Mouse (Mus musculus): ENCODE results near the gene Ldb3. TPM values are rescaled to one million over a fixed set of nuclear protein-coding genes. Genes with fewer than 3 reads are reported as not detected.

Gene Ldb3
- polyA plus RNA-seq, 1 experiment from 2014 or later: 0.22 TPM

- Histone ChIP-seq H3K27ac (no peak overlapping the region), H3K9ac (no peak overlapping the region), H3K4me1 (peaks cover 3% of the 10 kb centered on the region; the same call in 1 of the 2 replicates), H3K27me3 (no peaks in the 10 kb centered on the region; the same call in 1 of the 2 replicates), H3K36me3 (no peaks in the 10 kb centered on the region), H3K9me3 (replicated peaks) (no peaks in the 10 kb centered on the region), H3K4me3 (no peak overlapping the region), H3K4me2 (replicated peaks) (no peak overlapping the region)
- ATAC-seq (ENCODE audit: low FRiP score): no peak
- WGBS: 82% methylated on average over 4 of the region's 4 CpGs
These were observed 19.9 kb downstream of the Ldb3 start for GRCm38 (mm10) chr14:34568626-34569025.

GRCm38 (mm10) chr14:34567697-34568096 is 20.8 kb downstream of the Ldb3 start:
- peak overlapping the region; percentile 12; the same call in 1 of the 2 replicates for H3K27ac ChIP-seq
- H3K4me1 ChIP-seq: 0 out of 2 replicates have a peak, but pooled peaks cover 3% of the 10 kb centered on the region
- H3K9ac ChIP-seq: no peak overlapping the region
- no peaks in the 10 kb centered on the region for H3K36me3 ChIP-seq
- no peaks in the 10 kb centered on the region; the same call in 1 of the 2 replicates for H3K27me3 ChIP-seq
- no peak overlapping the region for H3K4me3 ChIP-seq
- no peak for ATAC-seq (ENCODE audit: low FRiP score)
- no peaks in the 10 kb centered on the region for H3K9me3 ChIP-seq (replicated peaks)
- 52% methylated on average over 5 of the region's 5 CpGs for WGBS
- no peak overlapping the region for H3K4me2 ChIP-seq (replicated peaks)

DNA sequence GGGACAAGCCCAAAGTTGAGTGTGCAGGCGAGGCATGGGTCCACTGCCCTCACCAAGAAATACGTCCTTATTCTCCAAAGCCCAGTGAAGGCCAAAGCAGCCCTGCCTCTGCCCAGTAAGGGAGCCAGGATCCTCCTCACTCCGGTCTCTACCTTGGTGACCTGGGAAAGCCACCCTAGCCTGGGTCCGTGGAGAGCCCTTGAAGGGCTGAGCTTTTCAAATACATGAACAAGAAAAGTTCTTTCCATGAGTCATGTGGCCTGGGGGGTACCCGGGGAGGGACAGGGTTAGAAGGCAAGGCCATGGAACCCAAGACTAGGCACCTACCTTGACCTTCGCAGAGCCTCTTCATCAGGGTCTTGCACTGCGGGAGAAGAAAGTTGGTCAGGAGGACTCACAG is 22.0 kb downstream of the Ldb3 start:
- ATAC-seq (ENCODE audit: low FRiP score): no peak
- H3K4me2 ChIP-seq (replicated peaks): no peak overlapping the region
- WGBS: 92% methylated on average over 7 of the region's 7 CpGs
- H3K27ac ChIP-seq: no peak overlapping the region
- H3K4me3 ChIP-seq: no peak overlapping the region
- H3K27me3 ChIP-seq: no peaks in the 10 kb centered on the region; the same call in 1 of the 2 replicates
- no peak overlapping the region for H3K9ac ChIP-seq
- H3K4me1 ChIP-seq: 0 out of 2 replicates have a peak, but pooled peaks cover 3% of the 10 kb centered on the region
- no peaks in the 10 kb centered on the region for H3K9me3 ChIP-seq (replicated peaks)
- no peaks in the 10 kb centered on the region for H3K36me3 ChIP-seq

DNA sequence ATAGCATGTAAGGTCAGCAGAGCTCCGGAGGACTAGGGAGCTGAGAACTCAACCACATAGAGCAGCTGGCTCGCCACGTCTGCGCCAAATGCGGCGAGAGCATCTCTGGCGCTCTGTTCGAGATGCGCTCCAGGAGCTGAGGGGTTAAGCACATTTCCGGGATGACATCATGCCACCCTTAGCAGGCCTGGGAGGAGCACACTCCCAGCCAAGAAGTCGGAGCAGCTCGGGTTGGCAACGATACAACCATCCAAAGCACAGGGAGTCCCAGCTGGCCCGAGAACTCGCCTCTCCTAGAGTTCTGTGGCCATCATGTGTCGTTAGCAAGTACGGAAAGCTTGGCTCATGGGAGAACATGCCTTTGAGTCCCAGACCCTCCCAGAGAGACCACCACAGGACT is 22.8 kb downstream of the Ldb3 start:
- Histone ChIP-seq H3K27me3 (no peaks in the 10 kb centered on the region; the same call in 1 of the 2 replicates), H3K36me3 (no peaks in the 10 kb centered on the region), H3K4me1 (0 out of 2 replicates have a peak, but pooled peaks cover 3% of the 10 kb centered on the region), H3K4me3 (no peak overlapping the region), H3K9me3 (replicated peaks) (no peaks in the 10 kb centered on the region), H3K27ac (no peak overlapping the region), H3K9ac (no peak overlapping the region), H3K4me2 (replicated peaks) (no peak overlapping the region)
- no peak for ATAC-seq (ENCODE audit: low FRiP score)
- WGBS: 75% methylated on average over 17 of the region's 17 CpGs

GRCm38 (mm10) chr14:34564646-34565045 is 23.8 kb downstream of the Ldb3 start:
- Histone ChIP-seq H3K9me3 (replicated peaks) (no peaks in the 10 kb centered on the region), H3K4me1 (0 out of 2 replicates have a peak, but pooled peaks cover 3% of the 10 kb centered on the region), H3K4me2 (replicated peaks) (no peak overlapping the region), H3K9ac (no peak overlapping the region), H3K4me3 (no peak overlapping the region), H3K27ac (no peak overlapping the region), H3K36me3 (no peaks in the 10 kb centered on the region), H3K27me3 (no peaks in the 10 kb centered on the region; the same call in 1 of the 2 replicates)
- ATAC-seq (ENCODE audit: low FRiP score): no peak
- WGBS: 76% methylated on average over 5 of the region's 5 CpGs

- no peaks in the 10 kb centered on the region for H3K27me3 ChIP-seq
- no peak overlapping the region for H3K4me2 ChIP-seq (replicated peaks)
- WGBS: 22% methylated on average over 2 of the region's 2 CpGs
- H3K27ac ChIP-seq: no peak overlapping the region
- H3K4me1 ChIP-seq: no peaks in the 10 kb centered on the region
- no peak overlapping the region for H3K4me3 ChIP-seq
- no peaks in the 10 kb centered on the region for H3K36me3 ChIP-seq
- no peaks in the 10 kb centered on the region for H3K9me3 ChIP-seq (replicated peaks)
- no peak overlapping the region for H3K9ac ChIP-seq
- no peak for ATAC-seq (ENCODE audit: low FRiP score)
These were observed 26.1 kb downstream of the Ldb3 start for GRCm38 (mm10) chr14:34562393-34562792.

- Histone ChIP-seq H3K4me1 (no peaks in the 10 kb centered on the region), H3K4me3 (no peak overlapping the region), H3K4me2 (replicated peaks) (no peak overlapping the region), H3K9me3 (replicated peaks) (no peaks in the 10 kb centered on the region), H3K36me3 (no peaks in the 10 kb centered on the region), H3K27ac (no peak overlapping the region), H3K9ac (no peak overlapping the region), H3K27me3 (no peaks in the 10 kb centered on the region)
- 89% methylated on average over 8 of the region's 8 CpGs for WGBS
- no peak for ATAC-seq (ENCODE audit: low FRiP score)
These were observed 26.8 kb downstream of the Ldb3 start for GRCm38 (mm10) chr14:34561647-34562046.

- H3K9ac ChIP-seq: no peak overlapping the region
- no peak for ATAC-seq (ENCODE audit: low FRiP score)
- no peak overlapping the region for H3K4me3 ChIP-seq
- H3K4me1 ChIP-seq: no peaks in the 10 kb centered on the region
- H3K36me3 ChIP-seq: no peaks in the 10 kb centered on the region
- H3K27me3 ChIP-seq: peaks cover 3% of the 10 kb centered on the region; the same call in 1 of the 2 replicates
- H3K9me3 ChIP-seq (replicated peaks): no peaks in the 10 kb centered on the region
- 91% methylated on average over 9 of the region's 9 CpGs for WGBS
- no peak overlapping the region for H3K27ac ChIP-seq
- no peak overlapping the region for H3K4me2 ChIP-seq (replicated peaks)
These were observed 29.5 kb downstream of the Ldb3 start for GRCm38 (mm10) chr14:34558947-34559346.

DNA sequence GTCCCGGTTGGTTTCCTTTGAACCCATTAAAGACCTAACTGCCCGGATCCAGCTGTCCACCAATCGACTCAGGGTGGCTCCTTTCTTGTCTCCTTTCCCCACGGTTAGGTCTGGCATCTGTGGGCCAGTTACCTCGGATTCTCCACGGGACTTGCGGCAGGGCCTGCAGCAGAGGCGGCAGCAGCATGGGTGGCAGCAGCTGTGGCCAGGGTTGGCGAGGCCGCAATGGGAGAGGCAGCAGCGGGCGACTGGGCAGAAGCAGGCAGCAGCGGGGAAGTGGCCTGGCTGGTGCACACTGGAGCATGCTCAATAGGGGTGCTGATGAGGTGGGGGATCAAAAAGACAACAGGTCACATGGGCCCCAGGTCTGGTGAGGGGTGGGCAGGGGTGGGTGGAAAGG is 33.3 kb downstream of the Ldb3 start:
- H3K36me3 ChIP-seq: no peaks in the 10 kb centered on the region
- H3K9me3 ChIP-seq (replicated peaks): no peaks in the 10 kb centered on the region
- H3K27me3 ChIP-seq: peaks cover 8% of the 10 kb centered on the region; the same call in 1 of the 2 replicates
- 61% methylated on average over 13 of the region's 13 CpGs for WGBS
- ATAC-seq (ENCODE audit: low FRiP score): 0 out of 2 replicates have a peak, but pooled peaks have one; percentile 38
- H3K4me2 ChIP-seq (replicated peaks): no peak overlapping the region
- H3K4me1 ChIP-seq: no peaks in the 10 kb centered on the region
- H3K4me3 ChIP-seq: no peak overlapping the region
- no peak overlapping the region for H3K9ac ChIP-seq
- 0 out of 2 replicates have a peak overlapping the region, but pooled peaks have one; percentile 40 for H3K27ac ChIP-seq

DNA sequence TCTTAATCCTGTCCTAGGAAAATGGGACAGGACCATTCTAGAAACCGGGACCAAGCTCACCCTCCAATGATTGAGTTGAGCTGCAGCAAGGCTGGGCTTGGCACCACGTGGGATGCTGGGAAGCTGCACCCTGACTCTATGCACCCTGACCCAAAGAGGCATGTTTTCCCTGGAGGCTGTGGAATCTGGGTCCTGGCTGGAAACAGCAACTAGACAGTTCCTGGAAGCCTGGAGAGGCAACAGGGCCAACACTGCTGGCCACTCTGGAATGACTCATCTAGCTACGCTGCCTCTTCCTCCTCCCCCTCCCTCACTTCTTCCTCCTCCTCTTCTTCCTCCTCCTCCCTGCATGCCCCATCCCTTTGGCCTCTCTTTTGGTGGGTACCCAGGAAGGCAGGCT is 34.4 kb downstream of the Ldb3 start:
- no peaks in the 10 kb centered on the region for H3K4me1 ChIP-seq
- 76% methylated on average over 3 of the region's 3 CpGs for WGBS
- no peaks in the 10 kb centered on the region for H3K9me3 ChIP-seq (replicated peaks)
- no peak overlapping the region for H3K9ac ChIP-seq
- ATAC-seq (ENCODE audit: low FRiP score): no peak
- no peak overlapping the region for H3K4me2 ChIP-seq (replicated peaks)
- no peaks in the 10 kb centered on the region for H3K36me3 ChIP-seq
- H3K4me3 ChIP-seq: no peak overlapping the region
- peaks cover 8% of the 10 kb centered on the region; the same call in 1 of the 2 replicates for H3K27me3 ChIP-seq
- no peak overlapping the region for H3K27ac ChIP-seq

DNA sequence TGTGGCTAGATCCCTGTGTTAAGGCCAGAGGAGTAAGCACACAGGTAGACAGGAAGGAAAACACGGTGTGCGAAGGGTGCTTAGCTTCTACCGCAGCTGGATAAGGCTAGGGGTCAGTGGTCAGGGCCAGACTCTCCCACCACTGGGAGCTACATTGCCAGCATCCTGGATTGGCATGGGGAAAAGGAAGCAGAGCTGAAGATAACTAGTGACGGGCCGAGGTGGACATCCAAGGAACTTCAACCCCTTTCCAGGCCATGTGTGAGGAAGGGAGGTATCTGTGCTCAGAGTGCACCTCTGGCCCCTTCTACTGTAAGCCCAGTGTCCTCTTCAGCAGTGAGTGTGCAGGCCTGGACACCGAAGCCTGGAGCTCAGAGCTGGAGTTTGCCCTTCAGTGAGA is 35.0 kb downstream of the Ldb3 start:
- 85% methylated on average over 6 of the region's 6 CpGs for WGBS
- ATAC-seq (ENCODE audit: low FRiP score): no peak
- no peak overlapping the region for H3K4me2 ChIP-seq (replicated peaks)

DNA sequence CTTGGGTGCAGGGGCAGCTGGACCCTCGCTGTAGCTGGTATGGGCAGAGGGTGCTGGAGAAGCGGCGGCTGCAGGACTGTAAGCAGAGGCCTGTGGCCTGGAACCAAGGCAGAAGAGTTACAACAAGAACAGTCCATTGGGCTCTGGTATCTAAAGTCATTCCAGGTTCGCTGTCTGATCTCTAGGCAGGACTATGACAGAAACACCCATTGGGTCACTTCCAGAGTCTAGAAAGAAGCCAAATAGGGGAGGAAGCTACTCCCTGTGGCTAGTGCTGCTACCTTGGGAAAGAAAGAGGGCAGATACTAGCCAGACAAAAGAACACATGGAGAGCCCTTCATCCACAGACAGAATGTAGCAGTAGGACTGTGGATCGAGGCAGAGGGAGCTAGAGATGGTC is 36.3 kb downstream of the Ldb3 start:
- ATAC-seq (ENCODE audit: low FRiP score): no peak
- H3K4me1 ChIP-seq: peaks cover 5% of the 10 kb centered on the region
- H3K27me3 ChIP-seq: peaks cover 14% of the 10 kb centered on the region; the same call in 1 of the 2 replicates
- no peaks in the 10 kb centered on the region for H3K36me3 ChIP-seq
- H3K4me3 ChIP-seq: no peak overlapping the region
- H3K27ac ChIP-seq: no peak overlapping the region
- H3K9ac ChIP-seq: no peak overlapping the region
- H3K4me2 ChIP-seq (replicated peaks): no peak overlapping the region
- 89% methylated on average over 5 of the region's 5 CpGs for WGBS
- H3K9me3 ChIP-seq (replicated peaks): no peaks in the 10 kb centered on the region

More for the DNA sequence above, 35.0 kb downstream of the Ldb3 start:
- Histone ChIP-seq H3K9me3 (replicated peaks) (no peaks in the 10 kb centered on the region), H3K9ac (no peak overlapping the region), H3K36me3 (no peaks in the 10 kb centered on the region), H3K27me3 (peaks cover 8% of the 10 kb centered on the region; the same call in 1 of the 2 replicates), H3K4me1 (no peaks in the 10 kb centered on the region), H3K4me3 (no peak overlapping the region), H3K27ac (no peak overlapping the region)

DNA sequence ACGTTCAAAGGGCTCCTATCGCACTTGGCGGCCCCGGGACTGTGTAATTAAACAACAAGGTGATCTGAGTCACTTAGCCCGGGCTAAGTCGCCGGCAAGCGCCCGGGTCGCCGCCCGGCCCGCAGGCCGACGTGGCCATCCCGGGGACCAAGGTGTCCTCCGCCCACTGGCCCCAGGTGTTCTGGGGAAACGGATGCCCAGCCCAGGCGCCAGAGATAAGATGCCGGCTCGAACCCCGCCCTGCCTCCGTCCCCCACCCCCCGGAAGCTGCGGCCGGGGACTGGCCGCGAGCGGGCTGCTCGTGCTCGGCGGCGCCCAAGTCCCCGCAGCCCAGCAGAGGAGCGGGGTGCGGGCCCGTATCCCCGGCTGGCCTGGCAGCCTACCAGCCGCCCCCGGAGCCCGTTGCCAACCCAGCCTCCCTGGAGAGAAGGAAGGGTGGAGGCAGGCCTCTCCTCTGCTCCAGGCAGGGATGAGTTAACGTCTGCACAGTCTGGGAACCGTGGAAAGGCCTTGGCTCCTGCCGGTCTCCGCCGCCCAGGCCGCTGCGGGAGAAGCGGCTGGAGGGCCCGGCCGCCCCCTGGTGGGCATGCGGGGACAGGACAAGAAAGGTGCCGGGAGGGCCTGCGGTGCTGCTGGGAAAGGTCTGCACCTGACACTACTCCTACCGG is 39.3 kb downstream of the Ldb3 start:
- Histone ChIP-seq H3K4me3 (peak overlapping the region; percentile 65), H3K9ac (peak overlapping the region; percentile 66), H3K9me3 (replicated peaks) (no peaks in the 10 kb centered on the region), H3K4me2 (replicated peaks) (peak overlapping the region; percentile 80), H3K4me1 (peaks cover 5% of the 10 kb centered on the region), H3K27me3 (peaks cover 13% of the 10 kb centered on the region), H3K36me3 (no peaks in the 10 kb centered on the region), H3K27ac (peak overlapping the region; percentile 85)
- peak; percentile 97 for ATAC-seq (ENCODE audit: low FRiP score)
- WGBS: under 1% methylated on average over 55 of the region's 55 CpGs
